Mouse (Mus musculus) embryo, embryonic 9.5 days (tissue): Measurements from ENCODE around the gene Gm973.

Source experiments
- DNase-seq: peaks from one replicate; pipeline ENCODE4 v3.0.0-alpha.2; 2017; ENCODE audit errors: extremely low spot score

Gene Gm973

GRCm38 (mm10) chr1:59541271-59542020 is 25.4 kb downstream of the Gm973 start:
- DNase-seq = no peak

GRCm38 (mm10) chr1:59542231-59542630 is 26.2 kb downstream of the Gm973 start:
- no peak for DNase-seq

GRCm38 (mm10) chr1:59543911-59544310 is 27.8 kb downstream of the Gm973 start:
- no peak for DNase-seq

GRCm38 (mm10) chr1:59548486-59548885 is 32.4 kb downstream of the Gm973 start:
- no peak for DNase-seq

GRCm38 (mm10) chr1:59549036-59549675 is 33.1 kb downstream of the Gm973 start:
- no peak for DNase-seq

GRCm38 (mm10) chr1:59550227-59550626 is 34.2 kb downstream of the Gm973 start:
- no peak for DNase-seq

- no peak for DNase-seq
Measured at GRCm38 (mm10) chr1:59550996-59551395, 34.9 kb downstream of the Gm973 start.

GRCm38 (mm10) chr1:59553708-59554107 is 37.6 kb downstream of the Gm973 start:
- DNase-seq = no peak

GRCm38 (mm10) chr1:59563581-59563980 is 47.5 kb downstream of the Gm973 start:
- DNase-seq = no peak

GRCm38 (mm10) chr1:59565804-59566203 is 49.7 kb downstream of the Gm973 start:
- DNase-seq = no peak

GRCm38 (mm10) chr1:59566281-59566680 is 50.2 kb downstream of the Gm973 start:
- DNase-seq = no peak

GRCm38 (mm10) chr1:59566926-59567325 is 50.9 kb downstream of the Gm973 start:
- DNase-seq = no peak

GRCm38 (mm10) chr1:59567521-59567920 is 51.5 kb downstream of the Gm973 start:
- no peak for DNase-seq

GRCm38 (mm10) chr1:59568283-59568682 is 52.2 kb downstream of the Gm973 start:
- no peak for DNase-seq

GRCm38 (mm10) chr1:59569301-59569700 is 53.2 kb downstream of the Gm973 start:
- DNase-seq = no peak

- DNase-seq = no peak
Measured at GRCm38 (mm10) chr1:59570767-59571166, 54.7 kb downstream of the Gm973 start.

- DNase-seq = no peak
Measured at GRCm38 (mm10) chr1:59571502-59571901, 55.4 kb downstream of the Gm973 start.

- no peak for DNase-seq
Measured at GRCm38 (mm10) chr1:59573843-59574242, 57.8 kb downstream of the Gm973 start.

- DNase-seq = no peak
Measured at GRCm38 (mm10) chr1:59574262-59575187, 58.5 kb downstream of the Gm973 start.

- DNase-seq = no peak
Measured at GRCm38 (mm10) chr1:59578770-59579169, 62.7 kb downstream of the Gm973 start.

GRCm38 (mm10) chr1:59579327-59579726 is 63.3 kb downstream of the Gm973 start:
- DNase-seq = no peak

GRCm38 (mm10) chr1:59580131-59580751 is 64.2 kb downstream of the Gm973 start:
- DNase-seq = peak; percentile 54
